Mouse (Mus musculus): ENCODE measurements around the gene Asf1b.

DNA sequence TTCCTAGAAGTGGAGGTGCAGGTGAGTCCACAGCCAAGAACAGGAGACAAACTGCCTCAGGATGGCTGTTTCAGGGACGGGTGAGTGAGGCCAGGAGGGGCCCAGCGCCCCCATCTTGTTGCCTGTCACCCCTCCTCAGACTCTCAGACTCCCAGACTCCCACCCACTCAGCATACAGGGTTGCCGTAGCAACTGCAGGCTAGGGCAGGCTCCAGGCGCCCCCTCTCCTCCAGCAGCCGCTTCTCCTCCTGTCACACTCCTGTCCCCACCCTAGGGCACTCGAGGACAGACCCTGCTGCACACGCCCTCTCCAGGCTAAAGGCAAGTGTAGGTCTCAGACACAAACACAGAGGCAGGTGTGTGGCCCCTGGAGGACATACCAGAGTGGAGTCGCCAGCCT lies 46.0 kb upstream of the Asf1b start:
- TF ChIP-seq POLR2A (IDR thresholded peaks at IDR 0.05; ENCODE audit: low read depth, low read length) (no peak), E2F4 (IDR thresholded peaks at IDR 0.05; ENCODE audit: insufficient replicate concordance, low read depth, low read length) (no peak), UBTF (IDR thresholded peaks at IDR 0.05; ENCODE audit: low read depth, low read length) (no peak), EP300 (IDR thresholded peaks at IDR 0.05; ENCODE audit: low read length) (no peak), MXI1 (IDR thresholded peaks at IDR 0.05; ENCODE audit: low read depth, low read length) (no peak), RCOR1 (conservative IDR thresholded peaks at IDR 0.05; ENCODE audit: low read depth, low read length) (no peak), CTCF (conservative IDR thresholded peaks at IDR 0.05 in 1 of 2, IDR thresholded peaks at IDR 0.05 in 1 of 2; ENCODE audit: low read depth in 2 of 2, low read length in 2 of 2) (no peak), ZC3H11A (IDR thresholded peaks at IDR 0.05; ENCODE audit: low read depth, low read length) (no peak), MAFK (IDR thresholded peaks at IDR 0.05; ENCODE audit: insufficient replicate concordance, low read length) (no peak), MAX (IDR thresholded peaks at IDR 0.05; ENCODE audit: low read length) (no peak)
